Comparison of ENCODE assay signal across 7 mouse cellular contexts in genomic region chr13:67451172-67452020, GRCm38 (mm10). TPM values are rescaled to one million over a fixed set of nuclear protein-coding genes. Genes with fewer than 3 reads are reported as not detected.
DNase-seq lines count a peak whose midpoint lies in the region; ATAC-seq and TF ChIP-seq lines count a peak whose summit lies in the region.

Gene Zfp874a, minus strand, starts transcription at chr13:67451624.

- peaks cover 17% of the 10 kb centered on the region for H3K36me3 ChIP-seq in embryonic facial prominence, embryonic 10.5 days (replicated peaks)
- H3K36me3 ChIP-seq in intestine, postnatal 0 days (ENCODE audit: control insufficient read depth, insufficient read depth) = peaks cover 3% of the 10 kb centered on the region; the same call in 1 of the 2 replicates
- H3K36me3 ChIP-seq in midbrain, embryonic 12.5 days = no peaks in the 10 kb centered on the region
- H3K36me3 ChIP-seq in small intestine, adult 2 months (ENCODE audit: control insufficient read depth, insufficient read depth, low read length) = peaks cover 6% of the 10 kb centered on the region

- intact Hi-C loops in left cerebral cortex, postnatal 4 days (cut with DNase I) = no loop called here

- H3K4me1 ChIP-seq in embryonic facial prominence, embryonic 10.5 days = peaks cover 7% of the 10 kb centered on the region; the same call in 1 of the 2 replicates
- H3K4me1 ChIP-seq in intestine, postnatal 0 days (replicated peaks; ENCODE audit: control insufficient read depth, insufficient read depth, low read length) = no peaks in the 10 kb centered on the region
- H3K4me1 ChIP-seq in midbrain, embryonic 12.5 days = peaks cover 6% of the 10 kb centered on the region; the same call in 1 of the 2 replicates
- H3K4me1 ChIP-seq in small intestine, adult 2 months (ENCODE audit: control insufficient read depth, insufficient read depth, insufficient read length, low read length) = no peaks in the 10 kb centered on the region

- ATAC-seq in intestine, postnatal 0 days = peak; percentile 96
- ATAC-seq in midbrain, embryonic 12.5 days (ENCODE audit: low FRiP score, low read depth) = peak; percentile 97

- peak within 1 kb of the TSS; percentile 68 for H3K4me3 ChIP-seq in embryonic facial prominence, embryonic 10.5 days
- peak within 1 kb of the TSS; percentile 63 for H3K4me3 ChIP-seq in intestine, postnatal 0 days (ENCODE audit: low read depth, low read length)
- peak within 1 kb of the TSS; percentile 60 for H3K4me3 ChIP-seq in midbrain, embryonic 12.5 days
- H3K4me3 ChIP-seq in small intestine, adult 2 months (ENCODE audit: low read depth, low read length) = peak within 1 kb of the TSS; percentile 82

- 2% methylated on average over 20 of the region's 20 CpGs for WGBS in embryonic facial prominence, embryonic 10.5 days
- WGBS in intestine, postnatal 0 days = under 1% methylated on average over 20 of the region's 20 CpGs
- WGBS in midbrain, embryonic 12.5 days = 2% methylated on average over 20 of the region's 20 CpGs
- under 1% methylated on average over 20 of the region's 20 CpGs for WGBS in small intestine, adult 2 months

- no peaks in the 10 kb centered on the region for H3K27me3 ChIP-seq in embryonic facial prominence, embryonic 10.5 days (replicated peaks; ENCODE audit: low read depth, poor library complexity, severe bottlenecking)
- no peaks in the 10 kb centered on the region for H3K27me3 ChIP-seq in intestine, postnatal 0 days (replicated peaks; ENCODE audit: control insufficient read depth, insufficient read depth, low read length)
- H3K27me3 ChIP-seq in midbrain, embryonic 12.5 days = no peaks in the 10 kb centered on the region
- H3K27me3 ChIP-seq in small intestine, adult 2 months (ENCODE audit: control insufficient read depth, insufficient read depth, low read length) = no peaks in the 10 kb centered on the region

- H3K4me2 ChIP-seq in intestine, postnatal 0 days (replicated peaks; ENCODE audit: low read depth) = peak within 1 kb of the TSS; percentile 75
- peak within 1 kb of the TSS; percentile 73 for H3K4me2 ChIP-seq in midbrain, embryonic 12.5 days (replicated peaks)

- peaks cover 2% of the 10 kb centered on the region; the same call in 1 of the 2 replicates for H3K9me3 ChIP-seq in embryonic facial prominence, embryonic 10.5 days
- no peaks in the 10 kb centered on the region for H3K9me3 ChIP-seq in intestine, postnatal 0 days (ENCODE audit: control insufficient read depth)
- H3K9me3 ChIP-seq in midbrain, embryonic 12.5 days = no peaks in the 10 kb centered on the region

- H3K9ac ChIP-seq in intestine, postnatal 0 days (ENCODE audit: low read depth, low read length) = peak within 1 kb of the TSS; percentile 67
- peak within 1 kb of the TSS; percentile 63 for H3K9ac ChIP-seq in midbrain, embryonic 12.5 days (replicated peaks)

- no peak for TF ChIP-seq POLR2A in small intestine, adult 2 months (IDR thresholded peaks at IDR 0.05; ENCODE audit: low read depth, low read length)

- peak; percentile 92 for DNase-seq in adrenal gland, postnatal 10 days
- peak; percentile 76 for DNase-seq in embryonic facial prominence, embryonic 10.5 days (ENCODE audit: low spot score)
- DNase-seq in gonadal fat pad, adult 2 months (ENCODE audit: low read depth) = peak; percentile 61
- DNase-seq in left cerebral cortex, postnatal 4 days = peak; percentile 81

- TF ChIP-seq CTCF in intestine, postnatal 0 days (IDR thresholded peaks at IDR 0.05; ENCODE audit: low read depth) = no peak
- no peak for TF ChIP-seq CTCF in small intestine, adult 2 months (IDR thresholded peaks at IDR 0.05; ENCODE audit: extremely low read depth, insufficient read length, insufficient replicate concordance, low read depth, low read length)

- peak within 1 kb of the TSS; percentile 72 for H3K27ac ChIP-seq in embryonic facial prominence, embryonic 10.5 days (replicated peaks)
- H3K27ac ChIP-seq in intestine, postnatal 0 days (ENCODE audit: low read depth, low read length) = no peak within 1 kb of the TSS; the same call in 1 of the 2 replicates
- no peak within 1 kb of the TSS for H3K27ac ChIP-seq in midbrain, embryonic 12.5 days (replicated peaks)
- H3K27ac ChIP-seq in small intestine, adult 2 months (ENCODE audit: insufficient read depth, low read depth, low read length) = no peak within 1 kb of the TSS

RNA-seq across cellular contexts. Expression of gene Zfp874a, which starts in this region (rescaled TPM):
- total RNA-seq in adrenal gland, postnatal 10 days (2021) = 10 to 100 TPM; 11.1 to 13.2 TPM
- 8.7 and 11.7 TPM in 2 replicates for polyA plus RNA-seq in embryonic facial prominence, embryonic 10.5 days (2016; fragmentation: Nextera tagmentation; extraction: Ambion mirVana)
- 3.6 and 4.2 TPM in 2 replicates for polyA plus RNA-seq in gonadal fat pad, adult 2 months (2012; rRNA removed)
- polyA plus RNA-seq in intestine, postnatal 0 days (2015; fragmentation: Nextera tagmentation; extraction: Ambion mirVana) = 3.0 and 3.2 TPM in 2 replicates
- total RNA-seq in left cerebral cortex, postnatal 4 days (2021) = 10 to 100 TPM in 1 of 2 experiments, 1 to 10 TPM in 1; 8.6 to 10.8 TPM
- polyA plus RNA-seq in midbrain, embryonic 12.5 days (2016; fragmentation: Nextera tagmentation; extraction: Ambion mirVana) = 6.0 and 6.8 TPM in 2 replicates
- polyA plus RNA-seq in small intestine, adult 2 months (2012; rRNA removed) = 0.08 and 0.58 TPM in 2 replicates
